Mouse (Mus musculus): ENCODE data around the gene Fam149a. TPM values are rescaled to one million over a fixed set of nuclear protein-coding genes. Genes with fewer than 3 reads are reported as not detected.

Fam149a gene
- 0.14 and 0.16 TPM in 2 replicates for total RNA-seq (2023)

GRCm38 (mm10) chr8:45381963-45382347 lies at the start of gene Fam149a:
Gene Fam149a (minus strand): TSS chr8:45382291.

GRCm38 (mm10) chr8:45410882-45411281 lies 28.8 kb upstream of the Fam149a start, which contains the start of gene Tlr3:
Gene Tlr3 (minus strand): TSS chr8:45411080.

GRCm38 (mm10) chr8:45332685-45333409 lies 49.2 kb downstream of the Fam149a start, which contains the start of gene Cyp4v3:
Gene Cyp4v3 (minus strand): TSS chr8:45333216.

GRCm38 (mm10) chr8:45308366-45308765 lies 73.7 kb downstream of the Fam149a start, which contains the start of gene Gm45753:
Gene Gm45753 (minus strand): TSS chr8:45308466.

GRCm38 (mm10) chr8:45294687-45295086 lies 87.4 kb downstream of the Fam149a start, which contains the start of gene Klkb1:
Gene Klkb1 (minus strand): TSS chr8:45294859.

Other genes with a start within 250 kb of the Fam149a start
- not detected in 2 replicates for gene F11, start 120.3 kb downstream of the Fam149a start, total RNA-seq (2023)
- not detected in 2 replicates for gene Klkb1, start 87.4 kb downstream of the Fam149a start, total RNA-seq (2023)
- gene Gm45753, start 73.8 kb downstream of the Fam149a start, total RNA-seq (2023) = not detected in 2 replicates
- gene Cyp4v3, start 49.1 kb downstream of the Fam149a start, total RNA-seq (2023) = 2.8 and 2.9 TPM in 2 replicates
- 0.28 and 0.77 TPM in 2 replicates for gene Tlr3, start 28.8 kb upstream of the Fam149a start, total RNA-seq (2023)
- gene Sorbs2, start 125.5 kb upstream of the Fam149a start, total RNA-seq (2023) = 0.13 and 0.45 TPM in 2 replicates